Mouse (Mus musculus): Measurements from ENCODE around the gene Irf3.
A peak's percentile ranks its signal among the peaks of the same experiment; 100 is the strongest.

Gene Irf3

DNA sequence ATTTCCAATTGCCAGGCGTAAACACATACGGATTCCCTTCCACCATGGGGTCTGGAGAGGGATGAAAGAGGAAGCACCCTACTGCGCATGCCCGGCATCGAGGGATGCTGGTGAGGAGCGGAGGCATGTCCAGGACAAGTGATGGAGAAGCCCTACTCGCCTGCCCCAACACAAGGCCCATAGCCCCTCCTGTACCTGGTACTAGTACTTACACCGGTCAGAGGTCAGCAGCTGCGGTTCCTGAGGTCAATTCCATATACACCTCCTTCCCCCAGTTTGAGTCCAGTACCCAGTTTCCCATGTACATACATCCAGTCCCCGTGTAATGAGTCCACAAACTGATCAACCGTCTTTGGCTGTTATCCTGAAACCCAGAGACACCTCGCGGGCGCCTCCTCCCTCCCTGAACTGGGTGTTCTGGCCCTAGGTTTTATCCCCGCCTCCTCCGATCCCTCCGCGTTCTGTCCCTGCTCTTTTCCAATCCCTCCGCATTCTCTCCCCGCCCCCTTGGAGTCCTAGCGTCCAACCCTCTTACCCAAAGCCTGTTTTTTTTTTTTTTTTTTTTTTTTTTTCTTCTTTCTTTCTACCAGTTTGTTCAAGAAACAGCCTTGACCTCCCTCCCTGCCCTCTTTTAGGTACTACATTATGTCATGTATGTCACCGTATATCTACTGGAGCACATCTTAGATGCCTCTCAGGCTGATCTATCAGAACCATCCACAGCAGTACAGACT, 22.9 kb upstream of the Irf3 start, which contains the start of gene Cpt1c:
Gene Cpt1c, minus strand, starts transcription at position 469 of the 734 bp plus-strand sequence.
- DNase-seq (ENCODE audit: extremely low spot score, low spot score) = peak; percentile 83

DNA sequence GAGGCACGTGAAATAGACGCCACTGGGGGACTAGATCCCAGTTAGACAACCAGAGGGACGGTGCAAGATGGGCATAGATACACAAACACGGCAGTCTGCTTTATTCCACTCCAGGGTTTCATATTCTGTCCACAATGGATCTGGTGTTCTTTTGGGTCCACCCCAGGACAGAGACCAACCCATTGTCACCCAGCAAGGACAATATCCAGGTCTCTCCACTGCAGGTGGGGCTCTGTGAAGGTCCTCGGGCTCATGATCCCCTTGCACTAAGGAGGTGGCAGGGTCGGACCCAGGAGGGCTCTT, 22.4 kb upstream of the Irf3 start:
- no peak for DNase-seq (ENCODE audit: extremely low spot score, low spot score)

DNA sequence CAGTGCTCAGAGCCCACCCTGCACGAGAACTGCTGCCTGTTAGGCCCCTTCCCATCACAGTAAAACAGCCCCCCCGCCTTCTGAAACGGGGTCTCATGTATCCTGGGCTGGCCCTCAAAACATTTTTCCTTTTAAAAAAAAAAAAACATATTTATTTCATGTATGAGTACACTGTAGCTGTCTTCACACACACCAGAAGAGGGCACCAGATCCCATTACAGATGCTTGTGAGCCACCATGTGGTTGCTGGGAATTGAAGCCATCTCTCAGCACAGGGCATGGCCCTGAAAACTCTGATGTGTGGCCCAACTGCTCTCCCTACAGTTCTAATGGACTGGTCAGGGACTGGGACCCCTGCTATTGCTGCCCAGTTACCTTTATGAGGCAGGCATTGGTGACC, 19.1 kb upstream of the Irf3 start:
- no peak for DNase-seq (ENCODE audit: extremely low spot score, low spot score)

DNA sequence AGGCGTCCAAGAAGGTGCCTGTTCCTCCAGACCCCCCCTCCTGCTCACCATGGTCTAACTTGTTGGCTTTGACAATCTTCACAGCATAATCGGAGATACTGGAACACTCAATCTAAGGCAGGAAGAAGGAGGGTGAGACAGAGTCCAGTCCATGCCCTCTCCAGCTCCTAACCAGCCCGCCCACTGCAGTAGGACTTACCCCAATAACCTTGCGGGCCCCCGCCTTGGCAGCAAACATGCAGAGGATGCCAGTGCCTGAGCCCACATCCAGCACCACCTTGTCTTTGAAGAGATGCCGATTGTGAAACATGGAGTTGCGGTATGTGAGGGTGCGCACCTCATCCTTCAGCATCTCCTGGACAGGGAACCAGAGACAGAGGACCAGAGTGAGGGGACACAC, 15.9 kb upstream of the Irf3 start:
- no peak for DNase-seq (ENCODE audit: extremely low spot score, low spot score)

DNA sequence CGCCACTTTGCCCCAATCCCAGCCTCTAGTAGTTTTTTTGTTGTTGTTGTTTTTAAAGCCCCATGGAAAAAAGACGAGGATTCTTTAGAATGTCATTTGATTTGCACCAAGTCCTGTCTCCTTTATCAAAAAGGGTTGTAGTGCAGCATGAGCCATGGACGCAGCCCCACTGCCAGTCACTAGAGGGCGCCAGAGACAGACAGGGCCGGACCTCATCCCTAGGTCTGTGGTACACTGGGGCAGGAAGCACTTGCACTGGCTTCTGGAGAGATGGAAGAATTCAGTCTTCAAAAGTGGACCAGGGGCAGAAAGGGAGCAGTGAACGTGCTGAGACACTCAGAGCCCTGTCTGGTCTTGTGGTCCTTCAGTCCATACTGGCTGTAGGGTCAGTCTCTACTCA, 14.4 kb upstream of the Irf3 start:
- DNase-seq (ENCODE audit: extremely low spot score, low spot score) = peak; percentile 88

DNA sequence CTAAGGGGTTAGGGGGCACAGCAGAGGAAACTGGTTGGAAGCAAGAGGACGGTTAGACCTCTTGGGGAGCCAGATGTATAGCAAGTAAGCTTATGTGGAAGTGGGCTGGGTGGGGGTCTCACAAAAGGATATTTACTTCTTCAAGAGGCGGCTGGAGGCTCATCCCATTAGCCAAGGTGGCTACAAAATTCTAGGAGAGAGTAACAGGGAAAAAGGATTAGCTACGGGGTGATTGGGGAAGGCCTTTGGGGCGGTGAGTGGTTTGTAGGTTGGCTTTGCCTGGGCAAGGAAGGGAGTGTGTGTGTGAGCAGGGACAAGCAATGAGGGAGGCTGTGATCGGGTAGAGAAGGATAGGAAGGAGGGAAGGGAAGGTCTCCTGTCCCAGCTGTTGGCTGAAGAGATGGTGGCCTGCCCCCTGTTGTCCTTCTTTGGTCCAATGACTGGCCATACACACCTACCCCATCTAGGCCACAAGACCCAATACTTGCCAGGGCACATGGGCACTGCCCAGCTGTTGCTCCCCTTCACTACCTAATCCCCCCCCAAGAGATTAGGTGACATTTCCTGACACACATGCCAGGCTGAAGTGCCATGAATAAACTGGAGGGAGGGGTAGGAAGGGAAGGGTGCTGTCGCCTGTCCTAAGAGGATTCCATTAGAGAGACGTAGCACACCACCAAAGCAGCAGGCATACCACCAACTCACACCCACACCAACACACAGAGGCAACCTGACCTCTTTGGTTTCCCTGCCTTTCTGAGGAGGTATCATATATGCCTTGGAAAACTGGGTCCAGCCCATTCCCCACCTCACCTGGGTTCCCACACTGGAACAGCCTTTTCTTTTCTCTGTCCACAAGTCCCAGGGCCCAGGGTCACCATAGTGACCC, 13.3 kb upstream of the Irf3 start:
- no peak for DNase-seq (ENCODE audit: extremely low spot score, low spot score)

DNA sequence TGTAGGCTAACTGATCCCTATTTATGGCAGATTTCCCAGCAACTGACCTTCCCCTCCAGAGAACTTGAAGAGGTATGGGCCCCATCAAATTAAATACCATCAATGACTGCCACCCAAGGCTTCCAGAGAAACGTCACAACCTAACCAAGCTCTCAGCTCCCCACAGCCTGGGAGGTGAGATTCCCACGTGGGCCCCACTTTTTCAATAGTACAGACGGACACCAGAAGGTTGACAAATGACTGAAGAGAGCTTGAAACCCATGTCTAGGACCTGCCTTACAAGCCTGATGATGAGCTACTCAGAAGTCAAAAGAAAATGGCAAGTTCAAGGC, 12.6 kb upstream of the Irf3 start:
- DNase-seq (ENCODE audit: extremely low spot score, low spot score) = no peak

DNA sequence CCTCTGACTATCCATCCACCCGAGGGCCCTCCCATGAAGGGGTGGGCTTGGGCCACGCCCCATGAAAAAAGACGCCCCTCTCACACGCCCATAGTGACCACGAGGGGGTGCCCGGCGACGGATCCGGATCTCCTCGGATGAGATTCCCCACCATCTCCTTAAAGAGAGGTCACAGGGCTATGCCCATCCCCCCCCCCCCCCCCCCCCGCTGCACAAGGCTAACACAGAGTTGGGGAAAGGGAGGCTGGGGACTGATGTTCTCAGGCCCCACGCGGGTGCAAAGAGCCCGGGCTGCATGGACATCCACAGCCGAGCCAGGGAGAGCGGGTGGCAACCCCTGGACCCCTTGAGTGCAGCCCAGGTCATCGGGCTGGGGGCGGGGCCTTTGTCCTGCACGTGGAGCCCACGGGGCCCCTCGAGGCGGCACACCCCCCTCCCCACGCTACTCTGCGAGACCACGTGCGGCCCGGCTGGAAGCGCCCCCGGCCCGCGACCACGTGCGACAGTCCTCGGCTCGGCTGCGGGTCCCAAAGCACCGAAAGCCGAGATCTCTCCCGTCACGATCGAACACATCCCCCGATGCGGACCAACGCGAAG, 11.8 kb upstream of the Irf3 start:
- DNase-seq (ENCODE audit: extremely low spot score, low spot score) = peak; percentile 88

DNA sequence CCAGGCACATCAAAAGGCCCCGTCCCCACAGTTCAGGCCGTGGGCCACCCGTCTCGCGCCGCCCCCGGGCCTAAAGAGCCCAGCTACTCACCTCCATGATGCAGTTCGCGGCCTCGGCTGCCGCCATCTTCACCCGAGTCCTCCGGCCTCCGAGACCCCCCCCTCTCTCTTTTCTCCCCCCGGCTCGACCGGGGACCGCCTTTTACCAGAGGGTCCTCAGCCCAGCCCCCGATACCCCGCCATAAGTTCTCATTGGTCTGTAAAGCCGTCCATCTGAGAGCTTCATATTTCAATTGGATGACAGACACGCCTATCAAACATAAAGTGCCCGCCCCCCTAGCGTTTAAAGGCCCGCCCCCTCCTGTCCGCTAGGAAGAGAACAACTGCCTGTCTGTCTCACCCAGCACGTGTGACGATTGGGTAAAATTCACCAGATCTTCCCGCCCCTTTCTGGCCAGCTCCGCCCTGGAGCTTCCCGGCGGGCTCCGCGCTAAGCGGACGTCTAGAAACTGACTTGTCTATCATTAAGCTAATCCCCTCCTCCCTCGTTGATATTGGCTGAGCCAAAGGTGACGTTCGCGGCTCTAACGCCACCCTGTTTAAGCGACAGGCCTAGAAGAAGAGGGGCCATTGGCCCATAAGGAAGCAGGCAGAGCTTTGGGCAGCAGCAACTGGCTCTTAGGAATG, 11.1 kb upstream of the Irf3 start, which contains the start of gene Prmt1:
Gene Prmt1, minus strand, starts transcription at position 377 of the 687 bp plus-strand sequence.
- peak; percentile 94 for DNase-seq (ENCODE audit: extremely low spot score, low spot score)

DNA sequence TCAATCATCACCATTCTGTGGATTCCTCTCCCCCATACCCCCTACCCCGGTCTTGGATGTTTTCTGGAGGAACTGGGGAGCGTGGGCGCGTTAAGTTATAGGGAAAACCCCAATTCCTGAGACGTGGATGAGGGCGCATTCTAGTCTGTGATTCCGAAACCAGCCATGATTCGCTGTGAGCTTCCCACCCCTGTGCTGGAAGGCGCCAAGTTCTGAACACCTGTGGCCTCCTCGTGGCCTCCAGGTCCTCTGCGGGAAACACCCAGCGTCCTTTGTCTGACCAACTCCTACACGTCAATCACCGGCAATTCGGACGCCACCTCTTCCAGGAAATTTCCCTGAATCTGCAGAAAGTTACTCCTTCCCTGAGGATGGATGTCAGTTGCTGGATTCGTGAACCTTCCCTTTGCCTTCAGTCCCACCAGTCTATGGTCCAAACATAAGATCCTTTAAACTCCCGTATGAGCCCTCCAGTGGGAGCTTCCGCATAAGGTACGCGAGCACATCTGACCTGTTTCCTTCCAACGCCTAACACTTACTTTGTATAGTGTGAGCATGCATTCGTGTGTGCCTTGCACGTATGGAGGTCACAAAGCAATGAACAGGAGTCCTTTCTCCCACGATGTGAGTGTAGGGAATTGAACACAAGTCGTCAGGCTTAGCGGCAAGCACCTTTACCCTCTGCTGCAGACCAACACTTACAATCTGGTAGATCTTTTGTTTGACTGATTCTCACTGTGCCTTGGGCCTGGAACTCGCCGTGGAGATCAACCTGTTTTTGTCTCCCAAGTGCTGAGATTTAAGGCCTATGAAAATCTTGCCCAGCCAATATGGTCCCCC, 10.3 kb upstream of the Irf3 start:
- DNase-seq (ENCODE audit: extremely low spot score, low spot score) = peak; percentile 84

DNA sequence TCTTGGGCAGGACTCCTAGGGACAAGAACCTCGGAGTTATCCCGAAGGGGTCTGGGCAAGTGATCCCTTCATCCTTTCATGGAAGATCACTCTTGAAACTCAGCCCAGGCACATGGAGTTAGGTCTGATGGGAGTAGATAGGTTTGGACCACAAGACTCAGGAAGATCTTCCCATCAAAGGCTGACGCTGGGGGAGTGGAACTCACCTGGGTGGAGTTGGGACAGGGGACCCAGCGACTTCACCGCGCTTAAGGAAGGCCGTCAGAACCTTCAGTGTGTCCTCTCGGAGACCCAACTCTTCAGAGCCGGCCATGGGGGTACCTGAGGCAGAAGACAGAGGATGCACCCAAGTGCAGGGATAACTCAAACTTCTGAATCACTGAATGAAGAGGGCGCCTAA, 776 bp upstream of the Irf3 start:
- DNase-seq (ENCODE audit: extremely low spot score, low spot score) = no peak

DNA sequence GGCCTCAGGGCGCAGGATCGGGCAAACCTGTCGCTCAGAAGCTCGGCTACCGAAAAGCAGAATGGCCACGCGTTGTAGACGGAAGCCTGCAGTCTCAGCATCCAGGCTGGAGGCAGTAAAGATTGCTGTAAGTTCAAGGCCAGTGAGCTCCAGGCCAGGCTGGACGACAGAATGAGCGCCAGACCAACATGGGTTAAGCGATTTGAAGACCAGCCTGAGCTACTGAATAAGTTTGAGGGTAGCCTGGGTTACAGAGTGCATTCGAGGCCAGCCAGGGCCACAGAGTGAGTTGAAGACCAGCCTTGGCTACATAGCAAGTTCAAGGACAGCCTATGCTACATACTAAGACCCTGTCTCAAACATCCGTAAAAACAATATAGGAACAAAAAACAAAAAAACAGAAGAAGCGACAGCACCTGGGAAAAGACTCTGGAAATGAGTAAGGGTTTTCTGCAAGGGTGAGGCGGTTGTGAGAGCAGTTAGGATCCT, 536 bp downstream of the Irf3 start:
- DNase-seq (ENCODE audit: extremely low spot score, low spot score) = no peak

DNA sequence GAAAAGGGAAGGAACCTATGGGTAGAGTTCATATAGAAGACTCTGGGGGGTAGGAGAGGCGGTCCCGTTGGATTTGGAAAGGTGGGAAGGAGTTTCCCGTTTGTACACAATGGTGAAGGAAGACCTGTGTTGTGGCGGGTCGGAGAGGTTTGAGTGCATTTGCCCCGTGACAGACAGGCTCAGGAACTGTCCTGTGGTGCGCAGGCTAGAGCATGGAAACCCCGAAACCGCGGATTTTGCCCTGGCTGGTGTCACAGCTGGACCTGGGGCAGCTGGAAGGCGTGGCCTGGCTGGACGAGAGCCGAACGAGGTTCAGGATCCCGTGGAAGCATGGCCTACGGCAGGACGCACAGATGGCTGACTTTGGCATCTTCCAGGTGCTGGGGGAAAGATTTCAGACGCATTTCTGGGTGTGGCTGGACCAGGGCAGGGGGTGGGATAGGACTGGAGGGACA, 1.1 kb downstream of the Irf3 start, which contains the start of gene Bcl2l12:
Gene Bcl2l12, minus strand, starts transcription at position 212 of the 455 bp plus-strand sequence.
- DNase-seq (ENCODE audit: extremely low spot score, low spot score) = peak; percentile 48

DNA sequence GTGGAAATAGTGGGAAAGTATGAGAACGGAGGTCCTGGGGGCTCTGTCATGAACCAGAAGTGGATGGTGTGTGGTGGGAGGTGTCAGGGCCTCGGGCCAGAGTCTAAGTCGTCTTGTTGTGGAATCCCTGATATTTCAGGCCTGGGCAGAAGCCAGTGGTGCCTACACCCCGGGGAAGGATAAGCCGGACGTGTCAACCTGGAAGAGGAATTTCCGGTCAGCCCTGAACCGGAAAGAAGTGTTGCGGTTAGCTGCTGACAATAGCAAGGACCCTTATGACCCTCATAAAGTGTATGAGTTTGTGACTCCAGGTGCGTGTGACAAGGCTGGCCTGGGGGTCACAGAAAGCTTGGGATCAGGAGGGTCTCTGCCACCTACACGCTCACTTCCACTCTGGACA, 2.3 kb downstream of the Irf3 start:
- no peak for DNase-seq (ENCODE audit: extremely low spot score, low spot score)

DNA sequence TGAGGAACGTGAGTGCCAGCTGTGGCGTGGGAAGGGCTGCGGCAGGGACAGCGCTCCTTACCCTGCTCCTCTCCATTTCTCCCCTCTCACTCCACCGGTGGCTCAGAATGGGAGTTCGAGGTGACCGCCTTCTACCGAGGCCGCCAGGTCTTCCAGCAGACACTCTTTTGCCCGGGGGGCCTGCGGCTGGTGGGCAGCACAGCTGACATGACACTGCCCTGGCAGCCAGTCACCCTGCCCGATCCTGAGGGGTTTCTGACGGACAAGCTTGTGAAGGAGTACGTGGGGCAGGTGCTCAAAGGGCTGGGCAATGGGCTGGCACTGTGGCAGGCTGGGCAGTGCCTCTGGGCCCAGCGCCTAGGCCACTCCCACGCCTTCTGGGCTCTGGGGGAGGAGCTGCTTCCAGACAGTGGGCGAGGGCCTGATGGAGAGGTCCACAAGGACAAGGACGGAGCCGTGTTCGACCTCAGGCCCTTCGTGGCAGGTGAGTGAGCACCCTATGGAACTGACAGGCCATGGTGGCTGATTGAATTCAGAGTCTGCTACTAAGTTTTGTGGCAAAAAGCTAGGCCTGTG, 3.2 kb downstream of the Irf3 start:
- no peak for DNase-seq (ENCODE audit: extremely low spot score, low spot score)

DNA sequence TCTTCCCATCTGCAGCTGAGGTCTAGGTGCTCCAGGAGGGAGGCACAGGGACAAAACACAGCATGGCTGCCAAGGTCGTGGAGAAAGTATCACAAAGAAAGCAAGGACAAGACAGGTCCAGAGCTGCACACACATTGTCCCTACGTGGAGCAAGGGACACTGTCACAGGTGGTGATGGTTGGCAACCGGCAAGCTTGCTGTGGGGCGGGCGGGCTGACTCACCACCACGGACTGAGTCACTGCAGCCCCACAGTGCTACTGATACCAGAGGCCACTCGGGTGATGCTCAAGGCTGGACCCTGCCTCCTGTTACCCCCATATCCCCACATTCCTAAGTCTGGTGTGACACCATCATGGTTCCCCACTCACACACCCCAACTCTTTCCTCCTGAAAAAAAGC, 5.0 kb downstream of the Irf3 start:
- DNase-seq (ENCODE audit: extremely low spot score, low spot score) = no peak

DNA sequence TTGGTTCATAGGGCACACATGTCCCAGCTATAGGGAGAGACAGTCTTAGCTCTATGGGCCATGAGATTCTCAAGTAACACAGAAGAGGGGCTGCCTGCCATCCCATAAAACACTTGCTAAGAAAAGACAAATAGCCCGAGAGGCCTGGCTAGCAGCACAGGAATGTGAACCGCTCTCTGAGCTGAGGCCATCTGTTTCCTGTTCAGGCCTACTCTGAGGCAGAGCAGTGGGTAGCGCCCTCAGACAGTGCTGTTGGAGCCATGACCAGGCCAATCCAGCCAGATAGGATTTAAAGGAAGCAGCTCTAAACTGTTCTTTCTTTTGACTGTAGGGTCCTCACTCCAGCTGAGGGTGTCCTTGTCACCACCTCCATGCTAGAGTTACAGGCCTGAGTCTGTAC, 7.1 kb downstream of the Irf3 start:
- DNase-seq (ENCODE audit: extremely low spot score, low spot score) = no peak

DNA sequence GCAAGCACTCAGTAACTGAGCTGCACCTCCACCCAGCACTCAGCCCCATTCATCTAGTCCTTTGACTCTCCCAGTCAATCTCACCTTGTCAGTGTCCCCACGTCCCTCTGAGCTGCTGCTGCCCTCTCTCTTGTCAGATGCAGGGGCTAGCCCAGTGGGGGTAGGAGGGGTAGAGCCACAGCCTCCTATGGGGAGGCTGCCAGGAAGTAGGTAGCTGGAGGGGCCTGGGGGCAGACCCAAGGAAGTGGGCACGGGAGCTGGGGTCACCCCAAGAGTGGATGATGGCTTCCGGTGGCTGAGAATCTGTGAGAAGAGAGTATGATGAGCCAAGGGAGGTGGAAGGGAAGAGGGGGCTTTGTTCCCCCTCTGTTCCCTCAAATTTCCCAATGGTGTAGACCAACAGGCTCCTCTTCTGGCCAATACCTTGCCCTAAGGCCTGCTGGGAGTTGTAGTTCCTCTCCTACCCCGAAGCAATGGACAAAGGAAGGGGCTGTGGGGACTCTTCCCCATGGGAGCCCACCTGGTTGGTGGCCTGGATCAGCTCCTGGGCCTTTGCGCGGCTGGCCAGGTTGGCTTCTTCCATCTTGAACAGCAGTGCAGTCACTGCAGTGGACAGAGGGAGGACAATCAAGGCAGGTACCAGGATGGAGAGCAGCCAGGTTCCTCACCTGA, 8.0 kb downstream of the Irf3 start:
- no peak for DNase-seq (ENCODE audit: extremely low spot score, low spot score)

DNA sequence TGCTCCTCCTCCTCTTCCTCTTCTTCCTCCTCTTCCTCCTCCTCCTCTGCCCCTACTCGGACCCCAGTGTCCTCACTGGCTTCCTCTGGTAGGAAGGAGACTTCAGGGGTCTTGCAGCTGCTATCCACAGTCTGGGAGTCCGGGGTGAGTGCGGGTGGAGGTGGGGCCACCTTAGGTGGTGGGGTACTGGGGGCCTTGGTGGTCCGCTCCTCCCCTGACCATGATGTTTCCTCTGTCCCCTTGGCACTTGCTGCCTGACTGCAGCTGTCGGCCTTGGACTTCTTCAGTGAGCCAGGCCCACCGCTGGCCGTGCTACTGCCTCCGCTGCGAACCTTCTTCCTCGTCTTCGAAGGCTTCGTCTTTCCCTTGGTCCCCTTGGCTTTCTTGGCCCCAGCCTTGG, 9.1 kb downstream of the Irf3 start:
- no peak for DNase-seq (ENCODE audit: extremely low spot score, low spot score)

DNA sequence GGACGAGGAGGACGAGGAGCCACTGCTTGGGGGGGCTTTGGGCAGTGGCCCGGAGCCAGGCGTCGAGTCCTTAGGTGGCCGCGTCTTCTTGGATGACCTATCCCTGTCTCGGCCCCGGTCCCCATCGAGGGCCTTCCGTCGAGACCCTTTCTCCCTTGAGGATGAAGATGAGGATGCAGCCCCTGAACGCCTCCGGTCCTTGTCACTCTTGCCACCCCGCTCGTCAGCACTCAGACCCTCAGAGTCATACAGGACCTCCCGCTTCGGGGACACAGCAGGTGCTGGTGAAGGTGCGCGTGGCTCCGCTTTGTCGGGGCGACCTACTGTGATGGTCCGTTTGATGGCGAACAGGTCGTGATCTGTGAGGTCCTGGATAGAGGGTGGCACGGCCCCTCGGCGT, 9.7 kb downstream of the Irf3 start:
- DNase-seq (ENCODE audit: extremely low spot score, low spot score) = no peak
